Mouse (Mus musculus): ENCODE measurements around the gene Cipc.

The Cipc gene

GRCm38 (mm10) chr12:86946862-86947574, at the start of gene Cipc:
Gene Cipc (plus strand): TSS chr12:86947043.
- peak; percentile 100 for DNase-seq (ENCODE audit: low read depth, low spot score)

DNA sequence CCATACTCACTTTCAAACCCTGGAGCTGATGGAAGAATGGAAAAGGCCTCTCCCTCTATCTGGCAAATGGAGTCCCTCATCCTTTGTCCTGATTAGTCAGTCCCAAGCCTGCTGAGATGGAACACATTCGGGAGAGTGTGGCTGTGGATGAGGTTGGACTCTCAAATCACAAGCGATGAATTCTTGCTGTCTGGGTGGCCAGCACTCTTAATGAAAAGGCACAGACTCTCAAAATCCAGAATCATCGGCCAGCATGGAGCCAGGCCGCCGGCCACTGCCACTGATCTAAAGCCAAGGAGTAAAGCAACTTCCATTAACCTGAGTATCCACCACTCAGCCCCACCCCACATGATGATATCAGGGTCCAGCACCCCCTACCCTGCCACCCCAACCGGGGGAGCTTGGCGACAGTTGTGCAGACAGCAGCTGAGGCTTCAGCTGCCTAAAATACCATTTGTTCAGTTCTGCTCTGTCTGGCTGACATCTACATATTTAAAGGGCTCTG, 49.0 kb upstream of the Cipc start:
- DNase-seq (ENCODE audit: low read depth, low spot score), result no peak

DNA sequence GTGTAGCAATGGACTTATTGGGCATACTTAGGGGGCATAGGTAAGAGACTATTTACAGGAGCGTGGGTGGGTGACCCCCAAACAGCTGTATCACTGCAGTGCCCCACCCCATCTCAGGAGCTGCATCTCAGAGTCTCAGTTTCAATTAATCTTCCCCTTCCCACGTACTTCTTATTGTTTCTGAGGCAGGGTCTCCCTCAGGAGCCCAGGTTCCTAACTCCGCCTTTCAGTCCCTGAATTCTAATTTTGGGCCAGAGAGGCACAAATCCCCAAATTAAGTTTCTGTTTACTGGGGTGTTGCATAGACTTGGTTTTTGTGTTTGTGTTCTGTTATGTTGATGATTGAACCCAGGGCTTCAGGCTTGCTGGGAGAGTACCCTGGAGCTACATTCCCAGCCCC, 48.4 kb upstream of the Cipc start:
- DNase-seq (ENCODE audit: low read depth, low spot score), result no peak

- DNase-seq (ENCODE audit: low read depth, low spot score), result peak; percentile 85
Observed at GRCm38 (mm10) chr12:86899461-86900179, 47.2 kb upstream of the Cipc start.

GRCm38 (mm10) chr12:86903828-86904806, 42.7 kb upstream of the Cipc start:
- DNase-seq (ENCODE audit: low read depth, low spot score), result peak; percentile 84

DNA sequence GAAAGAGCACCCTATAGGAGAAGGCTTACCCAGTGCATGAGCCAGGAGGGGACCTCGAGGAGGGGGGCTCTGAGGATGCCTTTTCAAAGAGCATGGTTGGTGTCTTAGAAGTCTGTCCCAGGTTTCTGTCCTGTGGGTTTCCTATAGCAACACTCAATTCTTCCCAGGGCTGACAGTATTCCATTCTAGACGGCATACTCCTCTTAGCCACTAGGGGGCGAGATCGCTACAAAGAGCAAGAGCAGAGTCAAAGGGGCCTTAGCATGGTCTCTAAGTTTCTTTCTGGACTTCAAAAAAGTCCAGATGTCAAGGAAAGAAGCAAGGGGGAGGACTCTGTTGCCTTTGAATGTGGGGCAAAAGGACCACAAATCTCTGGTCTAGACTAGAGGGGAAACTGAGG, 41.6 kb upstream of the Cipc start:
- peak; percentile 85 for DNase-seq (ENCODE audit: low read depth, low spot score)

- DNase-seq (ENCODE audit: low read depth, low spot score), result no peak
Observed at GRCm38 (mm10) chr12:86905876-86906275, 41.0 kb upstream of the Cipc start.

DNA sequence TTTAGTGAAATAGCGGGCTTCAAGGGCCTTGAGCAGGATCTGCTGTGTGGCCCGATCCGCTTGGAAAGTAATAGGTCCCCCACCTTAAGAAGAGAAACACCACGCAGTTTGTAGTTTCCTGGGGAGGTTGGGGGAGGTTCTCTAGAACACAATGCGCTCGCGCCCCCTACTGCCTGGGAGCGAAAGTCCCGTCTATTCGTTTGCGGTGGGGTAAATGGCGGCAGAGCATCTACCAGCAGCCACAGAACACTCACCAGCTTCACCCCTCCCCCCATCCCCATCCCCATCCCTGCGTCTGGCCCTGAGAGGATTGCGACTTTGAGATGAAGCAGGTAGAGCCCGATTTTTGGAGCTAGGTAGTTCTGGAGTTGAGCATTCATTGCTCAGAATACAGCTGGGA, 40.4 kb upstream of the Cipc start:
- peak; percentile 92 for DNase-seq (ENCODE audit: low read depth, low spot score)

DNA sequence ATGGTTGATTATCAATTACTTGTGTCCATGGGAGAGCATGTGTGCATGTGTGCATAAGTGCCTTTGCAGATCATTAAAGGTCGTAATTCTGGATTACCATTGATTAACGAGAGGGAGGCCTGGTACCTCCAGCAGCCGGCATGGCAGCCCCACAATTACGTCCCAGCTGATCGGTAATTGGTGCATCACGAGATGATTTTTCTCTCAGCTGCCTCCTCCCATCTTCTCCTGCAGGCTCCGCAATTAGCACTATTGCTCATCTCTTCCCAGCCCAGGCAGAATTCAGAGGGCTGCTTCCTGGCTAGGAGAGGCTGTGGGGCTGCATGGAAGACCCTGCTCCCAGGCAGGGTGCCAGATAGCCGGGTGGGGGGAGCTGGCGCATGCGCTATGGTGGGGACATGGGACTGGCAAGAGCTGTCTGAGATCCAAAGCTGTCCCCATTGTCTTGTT, 35.3 kb upstream of the Cipc start:
- peak; percentile 82 for DNase-seq (ENCODE audit: low read depth, low spot score)

DNA sequence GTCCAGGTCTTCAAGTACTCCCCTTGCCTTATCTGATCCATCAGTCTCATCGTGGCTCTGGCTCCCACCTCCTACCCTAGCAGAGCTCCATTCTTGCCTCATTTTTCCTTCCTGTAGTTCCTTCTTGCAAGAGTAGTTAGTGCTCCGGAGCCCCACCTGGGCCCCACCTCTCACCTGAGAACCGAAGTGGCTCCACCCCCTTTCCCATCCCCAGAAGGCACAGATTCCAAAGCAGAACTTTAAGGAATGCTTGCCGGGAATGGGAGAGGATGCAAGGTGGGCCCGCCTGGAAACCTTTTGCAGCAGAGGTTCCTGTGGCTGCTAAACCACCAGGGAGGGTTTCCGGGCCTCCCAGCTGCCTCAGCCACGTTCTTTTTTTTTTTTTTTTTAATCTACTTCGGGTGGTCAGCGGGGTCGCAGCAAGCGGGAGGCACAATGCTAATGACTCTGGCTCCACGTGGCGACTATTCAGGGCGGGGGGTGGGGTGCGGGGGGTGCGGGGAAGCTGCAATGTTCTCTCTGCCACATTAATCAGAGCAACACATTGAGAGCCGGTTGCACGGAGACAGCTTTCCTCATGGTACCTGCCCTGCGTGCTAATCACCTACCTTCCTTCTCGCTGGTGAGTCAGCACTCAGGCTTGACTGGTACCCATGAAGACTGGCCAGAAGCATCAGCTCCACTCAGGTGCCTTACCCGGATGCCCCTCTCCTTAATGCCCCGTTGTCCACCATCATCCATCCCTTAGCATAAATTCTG, 34.3 kb upstream of the Cipc start:
- DNase-seq (ENCODE audit: low read depth, low spot score), result peak; percentile 83

DNA sequence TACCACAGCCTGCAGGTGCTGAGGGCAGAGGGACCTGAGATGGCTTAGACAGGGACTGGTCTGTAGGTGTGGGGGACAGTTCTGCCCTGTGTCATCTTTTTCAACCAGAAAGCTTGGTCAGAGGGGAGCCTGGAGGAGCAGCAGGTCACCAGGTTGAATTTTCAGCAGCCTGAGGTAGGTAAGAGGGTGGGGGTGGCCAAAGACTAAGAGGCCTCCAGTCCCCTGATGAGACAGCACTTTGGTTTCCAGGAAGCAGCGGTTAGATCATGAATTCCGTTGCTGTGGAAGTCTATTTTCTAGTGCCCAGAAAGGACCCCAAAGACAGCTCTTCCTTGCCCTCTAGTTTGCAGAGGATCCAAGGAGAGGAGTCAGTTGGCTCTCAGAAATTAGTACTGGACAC, 32.5 kb upstream of the Cipc start:
- DNase-seq (ENCODE audit: low read depth, low spot score), result no peak

- DNase-seq (ENCODE audit: low read depth, low spot score), result no peak
Observed at GRCm38 (mm10) chr12:86914756-86915155, 32.1 kb upstream of the Cipc start.

DNA sequence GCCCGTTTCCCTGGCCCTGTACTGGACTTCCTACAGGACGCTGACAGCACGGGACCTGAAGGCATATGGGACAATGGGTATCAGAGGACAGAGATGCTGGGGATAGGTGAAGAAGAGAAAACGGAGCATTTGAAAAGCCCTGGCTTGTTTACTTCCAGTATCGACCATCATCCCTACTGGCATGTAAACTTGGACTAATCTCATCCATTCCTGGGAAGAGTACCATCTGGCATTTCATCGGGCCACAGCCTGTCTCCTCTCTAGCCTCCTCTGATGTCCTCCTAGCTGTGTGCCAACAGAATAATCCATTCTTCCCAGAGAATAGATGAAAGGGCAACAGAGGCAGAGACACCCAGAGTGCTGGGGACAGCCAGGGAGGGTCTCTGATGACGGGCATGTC, 31.2 kb upstream of the Cipc start:
- no peak for DNase-seq (ENCODE audit: low read depth, low spot score)

GRCm38 (mm10) chr12:86916796-86917573, 29.9 kb upstream of the Cipc start:
- DNase-seq (ENCODE audit: low read depth, low spot score), result peak; percentile 81

DNA sequence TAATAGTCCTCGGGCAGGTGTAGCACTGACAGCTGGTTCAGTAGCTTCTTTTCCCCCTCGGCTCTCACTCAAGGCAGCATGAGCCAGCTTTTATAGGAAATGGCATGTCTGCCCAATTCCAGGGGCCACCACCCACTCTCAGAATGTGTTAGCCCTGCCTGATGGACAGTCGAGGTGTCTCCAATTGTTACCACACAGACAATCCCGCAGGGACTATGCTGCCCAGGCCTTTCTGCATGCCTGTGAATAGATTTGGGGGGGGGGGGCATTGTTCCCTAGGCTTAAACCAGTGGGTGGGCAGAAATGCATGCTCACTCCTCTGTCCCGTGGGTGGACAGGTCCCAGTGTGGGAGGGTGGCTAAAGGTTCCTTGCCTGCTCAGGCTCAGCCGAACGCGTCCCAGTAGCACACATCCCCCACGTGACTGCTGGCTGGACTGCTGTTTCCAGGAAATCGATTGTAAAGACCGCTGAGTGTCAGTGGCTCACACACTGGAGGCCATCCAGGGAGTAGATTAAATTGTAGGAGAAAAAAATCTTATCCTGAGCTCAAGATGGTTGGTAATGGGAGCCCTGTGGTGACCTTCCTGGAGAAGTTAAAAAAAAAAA, 28.4 kb upstream of the Cipc start:
- DNase-seq (ENCODE audit: low read depth, low spot score), result peak; percentile 62

GRCm38 (mm10) chr12:86918983-86919722, 27.7 kb upstream of the Cipc start:
- DNase-seq (ENCODE audit: low read depth, low spot score), result peak; percentile 57

DNA sequence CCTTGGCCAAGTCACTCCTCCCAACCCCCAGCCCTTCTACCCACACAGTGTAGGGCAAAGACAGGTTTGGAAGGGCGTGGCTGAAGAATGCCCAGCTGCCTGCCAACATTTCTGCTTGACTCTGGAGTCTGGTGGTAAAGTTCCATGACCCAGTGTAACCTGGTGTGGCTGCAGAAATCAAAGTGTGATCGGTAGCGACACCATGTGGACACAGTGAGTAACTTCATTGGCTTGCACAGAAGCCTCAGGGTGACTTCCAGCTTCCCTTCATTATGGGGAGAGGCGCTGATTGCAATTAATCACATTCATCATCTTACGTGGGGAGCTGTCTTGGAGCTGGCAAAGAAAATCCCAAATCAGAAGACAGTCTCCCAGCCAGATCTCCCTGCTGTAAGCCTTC, 23.0 kb upstream of the Cipc start:
- DNase-seq (ENCODE audit: low read depth, low spot score), result peak; percentile 88

DNA sequence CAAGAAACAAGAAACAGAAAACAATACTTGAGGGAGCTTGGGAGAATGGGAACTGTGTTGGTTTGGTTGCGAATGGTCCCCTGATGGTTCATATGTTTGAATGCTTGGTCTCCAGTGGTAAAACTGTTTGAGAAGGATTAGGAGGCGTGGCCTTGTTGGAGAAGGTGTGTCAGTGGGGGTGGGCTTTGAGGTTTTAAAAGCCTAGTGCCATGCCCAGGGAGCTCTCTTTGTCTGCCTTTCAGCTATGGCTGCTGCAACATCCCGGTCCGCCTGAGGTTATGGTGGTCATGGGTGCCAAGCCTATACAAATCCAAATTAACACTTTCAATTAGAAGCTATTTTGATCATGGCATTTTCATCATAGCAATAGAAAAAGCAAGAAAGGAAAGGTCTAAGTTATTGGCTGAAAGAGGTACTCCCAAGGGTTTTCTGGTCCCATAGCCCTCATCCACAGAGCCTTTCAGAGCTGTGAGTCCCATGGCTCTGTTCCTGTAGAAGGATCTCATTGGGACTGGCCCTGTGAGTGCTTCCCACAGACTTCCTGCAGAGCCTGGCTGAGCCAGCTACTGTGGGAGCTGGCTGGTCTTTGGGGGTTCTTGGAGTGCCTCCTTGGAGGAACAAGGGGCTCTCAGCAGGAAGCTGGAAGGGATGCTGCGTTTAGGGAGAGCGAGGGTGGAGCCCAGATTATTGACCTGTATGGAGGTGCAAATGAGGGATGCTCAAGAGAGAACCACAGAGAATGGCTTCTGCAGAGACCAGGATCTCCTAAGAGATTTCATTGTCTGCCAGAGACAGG, 15.7 kb upstream of the Cipc start:
- peak; percentile 88 for DNase-seq (ENCODE audit: low read depth, low spot score)
